Mouse (Mus musculus) myocyte (in vitro differentiated cells): ENCODE data around the gene Msh4. TPM values are rescaled to one million over a fixed set of nuclear protein-coding genes. Genes with fewer than 3 reads are reported as not detected.
"Not testable (repeated sequence)": the region's sequence is repeated elsewhere in the genome, so short reads cannot be mapped to it uniquely, and the experiment has no call there.

Experiments used
- H3K27me3 ChIP-seq: one replicate; pipeline ENCODE4 v1.6.1; 2011; ENCODE audit not compliant: control insufficient read depth, insufficient read depth, insufficient read length
- H3K36me3 ChIP-seq: one replicate; pipeline ENCODE4 v1.6.1; 2011; ENCODE audit not compliant: control insufficient read depth, insufficient read depth
- H3K4me2 ChIP-seq: one replicate; pipeline ENCODE4 v1.6.1; 2011; ENCODE audit warnings: low read depth, control low read depth
- H3K4me3 ChIP-seq: one replicate; pipeline ENCODE4 v1.5.1; 2011; ENCODE audit warnings: mild to moderate bottlenecking, control low read depth, moderate library complexity
- H3K79me2 ChIP-seq: one replicate; pipeline ENCODE4 v1.6.1; 2011; ENCODE audit not compliant: control insufficient read depth, insufficient read depth
- H3ac ChIP-seq: one replicate; pipeline ENCODE4 v1.6.1; 2011; ENCODE audit not compliant: control insufficient read depth, insufficient read length
- CEBPB ChIP-seq: IDR thresholded peaks from 2 replicates; pipeline ENCODE4 v1.6.1; 2011; ENCODE audit warnings: mild to moderate bottlenecking, moderate library complexity; ENCODE audit not compliant: poor library complexity, insufficient read depth, severe bottlenecking
- E2F4 ChIP-seq: IDR thresholded peaks from one replicate; pipeline ENCODE4 v1.6.1; 2011; ENCODE audit warnings: mild to moderate bottlenecking, control low read depth, moderate library complexity; ENCODE audit not compliant: insufficient read depth
- MAX ChIP-seq: IDR thresholded peaks from one replicate; pipeline ENCODE4 v1.6.1; 2011; ENCODE audit warnings: low read depth, mild to moderate bottlenecking, control low read depth
- MYOD1 ChIP-seq, 3 experiments: IDR thresholded peaks; one replicate each; pipeline ENCODE4 v1.6.1; 2011; ENCODE audit warnings: control low read depth in 2 of 3, low read depth in 2 of 3, mild to moderate bottlenecking in 2 of 3, moderate library complexity in 1 of 3; ENCODE audit not compliant: insufficient read length in 2 of 3, control insufficient read depth in 1 of 3
- MYOG ChIP-seq, 3 experiments: IDR thresholded peaks; one replicate each; pipeline ENCODE4 v1.6.1; 2011; ENCODE audit warnings: control low read depth in 2 of 3, low read depth in 2 of 3, mild to moderate bottlenecking in 2 of 3; ENCODE audit not compliant: insufficient read length in 2 of 3, control insufficient read depth in 1 of 3, insufficient read depth in 1 of 3
- POLR2A ChIP-seq: IDR thresholded peaks from one replicate; pipeline ENCODE4 v1.6.1; 2011; ENCODE audit warnings: low read depth, mild to moderate bottlenecking, control low read depth, moderate library complexity; ENCODE audit not compliant: insufficient read length
- POLR2AphosphoS2 ChIP-seq: IDR thresholded peaks from one replicate; pipeline ENCODE4 v1.6.1; 2011; ENCODE audit warnings: low read depth, control low read depth; ENCODE audit not compliant: insufficient read length
- REST ChIP-seq: IDR thresholded peaks from one replicate; pipeline ENCODE4 v1.6.1; 2011; ENCODE audit warnings: mild to moderate bottlenecking, control low read depth, moderate library complexity; ENCODE audit not compliant: insufficient read depth, insufficient read length
- SRF ChIP-seq: IDR thresholded peaks from one replicate; pipeline ENCODE4 v1.6.1; 2011; ENCODE audit warnings: low read depth; ENCODE audit not compliant: control insufficient read depth, insufficient read length
- TCF12 ChIP-seq: IDR thresholded peaks from one replicate; pipeline ENCODE4 v1.6.1; 2011; ENCODE audit warnings: mild to moderate bottlenecking, control low read depth; ENCODE audit not compliant: poor library complexity, insufficient read depth, severe bottlenecking
- TCF3 ChIP-seq: IDR thresholded peaks from one replicate; pipeline ENCODE4 v1.6.1; 2011; ENCODE audit warnings: low read depth, control low read depth; ENCODE audit not compliant: insufficient read length
- USF1 ChIP-seq: IDR thresholded peaks from one replicate; pipeline ENCODE4 v1.6.1; 2011; ENCODE audit warnings: low read depth, mild to moderate bottlenecking, control low read depth, moderate library complexity
- polyA plus RNA-seq: library from polyadenylated mRNA; unstranded; fragments of >200 nt; fragmentation: generic; extraction: Trizol; gene quantifications from one replicate; pipeline ENCODE4 v1.2.1, GENCODE M21; 2012; ENCODE audit warnings: missing spikeins

Gene Msh4
- polyA plus RNA-seq, 1 experiment, result 0.02 TPM

GRCm38 (mm10) chr3:153863816-153864215 lies 42.1 kb downstream of the Msh4 start:
- H3K79me2 ChIP-seq, result no peaks in the 10 kb centered on the region
- no peaks in the 10 kb centered on the region for H3K27me3 ChIP-seq
- H3K36me3 ChIP-seq, result no peaks in the 10 kb centered on the region
- H3K4me2 ChIP-seq, result no peak overlapping the region
- no peak overlapping the region for H3K4me3 ChIP-seq
- TF ChIP-seq MYOG (IDR thresholded peaks at IDR 0.05; ENCODE audit: control insufficient read depth in 1 of 3, insufficient read depth in 1 of 3, insufficient read length in 2 of 3, low read depth in 2 of 3) (no peak), CEBPB (no peak), MYOD1 (IDR thresholded peaks at IDR 0.05; ENCODE audit: control insufficient read depth in 1 of 3, insufficient read length in 2 of 3, low read depth in 2 of 3) (no peak), MAX (no peak), E2F4 (no peak)
- no peak overlapping the region for H3ac ChIP-seq

GRCm38 (mm10) chr3:153860392-153860791 lies 45.5 kb downstream of the Msh4 start:
- H3K27me3 ChIP-seq, H3K4me3 ChIP-seq, H3ac ChIP-seq, H3K36me3 ChIP-seq, H3K79me2 ChIP-seq, H3K4me2 ChIP-seq: not testable (repeated sequence)

GRCm38 (mm10) chr3:153858350-153859001 lies 47.5 kb downstream of the Msh4 start:
- Histone ChIP-seq H3K4me3 (no peak overlapping the region), H3K36me3 (no peaks in the 10 kb centered on the region), H3K79me2 (no peaks in the 10 kb centered on the region), H3K27me3 (no peaks in the 10 kb centered on the region), H3ac (no peak overlapping the region), H3K4me2 (no peak overlapping the region)
- TF ChIP-seq MYOG (IDR thresholded peaks at IDR 0.05; ENCODE audit: control insufficient read depth in 1 of 3, insufficient read depth in 1 of 3, insufficient read length in 2 of 3, low read depth in 2 of 3), result no peak
- TF ChIP-seq REST, result no peak
- no peak for TF ChIP-seq POLR2A
- TF ChIP-seq E2F4, result no peak
- no peak for TF ChIP-seq TCF3
- no peak for TF ChIP-seq TCF12
- TF ChIP-seq USF1, result no peak
- TF ChIP-seq POLR2AphosphoS2, result no peak
- TF ChIP-seq MAX, result no peak
- TF ChIP-seq CEBPB, result no peak

DNA sequence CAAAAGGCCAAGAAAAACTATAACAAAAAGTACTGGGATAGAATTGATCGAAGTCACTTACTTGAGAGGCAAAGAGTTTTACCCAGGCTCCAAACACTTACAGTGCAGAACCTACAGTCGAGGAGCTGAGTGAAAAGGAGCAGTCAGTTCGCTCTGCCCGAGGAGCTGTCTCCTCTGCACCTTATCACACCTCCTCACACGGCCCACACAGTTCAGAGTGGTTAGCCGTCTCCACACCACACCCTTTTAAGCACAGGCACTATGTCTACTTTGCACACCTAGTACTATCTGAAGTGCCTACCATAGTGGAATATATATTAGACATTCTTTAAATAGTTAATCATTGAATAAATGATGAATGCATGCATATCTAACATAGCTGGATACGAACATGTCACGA lies 53.7 kb downstream of the Msh4 start:
- TF ChIP-seq POLR2AphosphoS2 (no peak), CEBPB (no peak), MAX (no peak), MYOG (IDR thresholded peaks at IDR 0.05; ENCODE audit: control insufficient read depth in 1 of 3, insufficient read depth in 1 of 3, insufficient read length in 2 of 3, low read depth in 2 of 3) (no peak), TCF3 (no peak), TCF12 (no peak), USF1 (no peak), E2F4 (no peak), REST (no peak), POLR2A (no peak), SRF (no peak), MYOD1 (IDR thresholded peaks at IDR 0.05; ENCODE audit: control insufficient read depth in 1 of 3, insufficient read length in 2 of 3, low read depth in 2 of 3) (no peak)
- Histone ChIP-seq H3K79me2 (no peaks in the 10 kb centered on the region), H3K4me3 (no peak overlapping the region), H3K4me2 (no peak overlapping the region), H3K27me3 (no peaks in the 10 kb centered on the region), H3ac (no peak overlapping the region), H3K36me3 (no peaks in the 10 kb centered on the region)

DNA sequence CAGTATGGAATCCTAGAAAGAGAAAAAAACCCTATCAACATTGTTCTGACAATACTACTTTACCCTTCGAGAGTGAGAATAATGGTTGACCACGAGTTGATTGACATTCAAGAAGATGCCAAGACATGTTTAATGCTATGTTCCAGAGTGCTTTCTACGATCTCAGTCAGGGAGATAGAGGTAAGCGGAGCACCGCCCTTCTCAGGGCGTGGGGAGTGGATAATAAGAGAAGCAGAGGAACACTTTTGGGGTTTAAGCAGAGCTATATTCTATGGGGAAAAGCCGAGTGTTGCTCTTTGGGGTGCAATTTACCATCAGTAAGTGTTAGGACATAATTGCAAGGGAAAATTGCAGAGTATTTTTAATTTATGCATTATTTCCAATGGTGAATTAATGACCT lies 55.2 kb downstream of the Msh4 start:
- Histone ChIP-seq H3K4me3 (no peak overlapping the region), H3K27me3 (no peaks in the 10 kb centered on the region), H3ac (no peak overlapping the region), H3K36me3 (no peaks in the 10 kb centered on the region), H3K79me2 (no peaks in the 10 kb centered on the region), H3K4me2 (no peak overlapping the region)
- TF ChIP-seq CEBPB, result no peak
- TF ChIP-seq POLR2A, result no peak
- TF ChIP-seq TCF12, result no peak
- no peak for TF ChIP-seq MYOG (IDR thresholded peaks at IDR 0.05; ENCODE audit: control insufficient read depth in 1 of 3, insufficient read depth in 1 of 3, insufficient read length in 2 of 3, low read depth in 2 of 3)
- TF ChIP-seq TCF3, result no peak
- no peak for TF ChIP-seq POLR2AphosphoS2
- TF ChIP-seq MAX, result no peak
- TF ChIP-seq REST, result no peak
- no peak for TF ChIP-seq SRF
- no peak for TF ChIP-seq MYOD1 (IDR thresholded peaks at IDR 0.05; ENCODE audit: control insufficient read depth in 1 of 3, insufficient read length in 2 of 3, low read depth in 2 of 3)
- TF ChIP-seq USF1, result no peak
- no peak for TF ChIP-seq E2F4
